Mouse (Mus musculus) testis, postnatal 14 days (tissue): Measurements from ENCODE around the gene Nkapl.
"Not testable (repeated sequence)": the region's sequence is repeated elsewhere in the genome, so short reads cannot be mapped to it uniquely, and the experiment has no call there.

Experiments used
- DNase-seq: peaks from one replicate; pipeline ENCODE4 v3.0.0; 2021; ENCODE audit warnings: low spot score

Gene Nkapl

GRCm38 (mm10) chr13:21468061-21469019 is at the start of gene Nkapl:
Nkapl (minus strand) TSS chr13:21468509.
- peak; percentile 84 for DNase-seq

GRCm38 (mm10) chr13:21506221-21506649 is 37.9 kb upstream of the Nkapl start:
- DNase-seq: peak; percentile 78

GRCm38 (mm10) chr13:21502296-21502695 is 34.0 kb upstream of the Nkapl start:
- no peak for DNase-seq

- not testable (repeated sequence) for DNase-seq
Measured at GRCm38 (mm10) chr13:21501182-21501581, 32.9 kb upstream of the Nkapl start, which contains the start of gene Gm11273. Gm11273 (minus strand) TSS chr13:21501418.

GRCm38 (mm10) chr13:21495080-21495479 is 26.8 kb upstream of the Nkapl start, which contains the start of gene AK157302:
AK157302 (plus strand) TSS chr13:21495223.
- no peak for DNase-seq

GRCm38 (mm10) chr13:21492847-21493246 is 24.5 kb upstream of the Nkapl start:
- no peak for DNase-seq

GRCm38 (mm10) chr13:21486881-21487280 is 18.6 kb upstream of the Nkapl start:
- no peak for DNase-seq

- DNase-seq: peak; percentile 36
Measured at GRCm38 (mm10) chr13:21478759-21479670, 10.7 kb upstream of the Nkapl start, which contains the start of the genes Zkscan4 and Gm10065. Zkscan4 (plus strand) TSS chr13:21478907. Gm10065 (minus strand) TSS chr13:21479441.

GRCm38 (mm10) chr13:21472427-21472826 is 4.1 kb upstream of the Nkapl start:
- DNase-seq: no peak

- no peak for DNase-seq
Measured at GRCm38 (mm10) chr13:21469097-21469496, 788 bp upstream of the Nkapl start.

GRCm38 (mm10) chr13:21467336-21467735 is 973 bp downstream of the Nkapl start:
- DNase-seq: no peak

- not testable (repeated sequence) for DNase-seq
Measured at GRCm38 (mm10) chr13:21462516-21462915, 5.8 kb downstream of the Nkapl start.

GRCm38 (mm10) chr13:21456347-21456746 is 12.0 kb downstream of the Nkapl start:
- DNase-seq: no peak

- DNase-seq: no peak
Measured at GRCm38 (mm10) chr13:21454133-21454532, 14.2 kb downstream of the Nkapl start.

GRCm38 (mm10) chr13:21453449-21453848 is 14.9 kb downstream of the Nkapl start, which contains the start of gene Zscan26:
Zscan26 (minus strand) TSS chr13:21453730.
- DNase-seq: peak; percentile 77

- DNase-seq: no peak
Measured at GRCm38 (mm10) chr13:21453042-21453441, 15.3 kb downstream of the Nkapl start.

GRCm38 (mm10) chr13:21447856-21448614 is 20.3 kb downstream of the Nkapl start:
- DNase-seq: peak; percentile 40

- no peak for DNase-seq
Measured at GRCm38 (mm10) chr13:21446796-21447195, 21.5 kb downstream of the Nkapl start.

GRCm38 (mm10) chr13:21441207-21441572 is 27.1 kb downstream of the Nkapl start:
- no peak for DNase-seq

- DNase-seq: peak; percentile 77
Measured at GRCm38 (mm10) chr13:21440503-21441206, 27.7 kb downstream of the Nkapl start, which contains the start of gene Pgbd1. Pgbd1 (minus strand) TSS chr13:21441058.

- no peak for DNase-seq
Measured at GRCm38 (mm10) chr13:21435476-21435875, 32.8 kb downstream of the Nkapl start.
